Comparison of ENCODE assay signal across 13 mouse cellular contexts in genomic region chr4:125189971-125190370, GRCm38 (mm10).
"Had no signal": no experiment of that assay in that cellular context is flagged by ENCODE, and none has a peak within 500 bp of the region (broad histone marks: within the 10 kb centered on the region; RNA-seq: fewer than 3 reads in every experiment).

No protein-coding gene starts in this region.

- H3K4me2 ChIP-seq: lung, embryonic 14.5 days; midbrain, embryonic 12.5 days; neural tube, embryonic 12.5 days; stomach, embryonic 15.5 days had no signal

- H3K9ac ChIP-seq: lung, embryonic 14.5 days; midbrain, embryonic 12.5 days; neural tube, embryonic 12.5 days; stomach, embryonic 15.5 days had no signal

- H3K4me3 ChIP-seq: midbrain, embryonic 10.5 days; midbrain, embryonic 12.5 days; neural tube, embryonic 12.5 days; stomach, embryonic 15.5 days had no signal

- H3K36me3 ChIP-seq: midbrain, embryonic 10.5 days; midbrain, embryonic 12.5 days; neural tube, embryonic 12.5 days; stomach, embryonic 15.5 days had no signal

- H3K27ac ChIP-seq: midbrain, embryonic 10.5 days; midbrain, embryonic 12.5 days; neural tube, embryonic 12.5 days; stomach, embryonic 15.5 days; stomach, postnatal 0 days had no signal

- H3K4me1 ChIP-seq: stomach, embryonic 15.5 days had no signal

- H3K9me3 ChIP-seq: midbrain, embryonic 10.5 days; midbrain, embryonic 12.5 days; neural tube, embryonic 12.5 days; stomach, embryonic 15.5 days had no signal

- H3K27me3 ChIP-seq: neural tube, embryonic 12.5 days; stomach, embryonic 15.5 days had no signal

- DNase-seq: lung, adult 18-20 months; lung, embryonic 14.5 days; lung, postnatal 10 days; lung, postnatal 4 days; midbrain, embryonic 14.5 days; right cerebral cortex, postnatal 14 days; thymus, adult 2 months; thymus, postnatal 25 days had no signal
